Mouse (Mus musculus) stomach, embryonic 15.5 days (tissue): ENCODE measurements at regions not wholly inside any gene's neighbourhood (a gene's known extent, or its start where the extent isn't known, plus 50 kb on each side); places are given as distances from the start of the nearest gene placed in this dataset.

ENCODE experiments used
- ATAC-seq: fragments of 200-750 bp; cut with Nextera tagmentation; 2 replicates; pipeline ENCODE4 v1.8.0; 2017; ENCODE audit warnings: low read depth, moderate number of reproducible peaks, moderate TSS enrichment; ENCODE audit not compliant: insufficient read depth, low FRiP score
- H3K27ac ChIP-seq: fragments of 300-500 bp; sonication (generic); 2 replicates; pipeline ENCODE4 v1.5.1; 2015; ENCODE audit warnings: mild to moderate bottlenecking, inconsistent platforms
- H3K27me3 ChIP-seq: fragments of 300-500 bp; sonication (generic); replicated peaks from 2 replicates; pipeline ENCODE4 v1.6.1; 2015; ENCODE audit warnings: inconsistent platforms
- H3K36me3 ChIP-seq: fragments of 300-500 bp; sonication (generic); 2 replicates; pipeline ENCODE4 v1.6.1; 2015; ENCODE audit warnings: inconsistent platforms
- H3K4me1 ChIP-seq: fragments of 300-500 bp; sonication (generic); 2 replicates; pipeline ENCODE4 v1.6.1; 2015; ENCODE audit warnings: inconsistent platforms
- H3K4me2 ChIP-seq: fragments of 300-500 bp; sonication (generic); 2 replicates; pipeline ENCODE4 v1.6.1; 2015; ENCODE audit warnings: mild to moderate bottlenecking, inconsistent platforms
- H3K4me3 ChIP-seq: fragments of 300-500 bp; sonication (generic); replicated peaks from 2 replicates; pipeline ENCODE4 v1.5.1; 2015; ENCODE audit warnings: inconsistent platforms
- H3K9ac ChIP-seq: fragments of 300-500 bp; sonication (generic); 2 replicates; pipeline ENCODE4 v1.6.1; 2015; ENCODE audit warnings: inconsistent platforms
- H3K9me3 ChIP-seq: fragments of 300-500 bp; sonication (generic); 2 replicates; pipeline ENCODE4 v1.6.1; 2016; ENCODE audit warnings: inconsistent platforms
- WGBS: fragments of 180-500 bp; shearing (Covaris S2); methylation state at CpG from one replicate; pipeline ENCODE4 v1.1.7; 2015; 5-methylcytosine and 5-hydroxymethylcytosine counted together

- no peak for ATAC-seq
- Histone ChIP-seq H3K9ac (no peak overlapping the region), H3K27me3 (no peaks in the 10 kb centered on the region), H3K36me3 (no peaks in the 10 kb centered on the region), H3K4me1 (no peaks in the 10 kb centered on the region), H3K9me3 (no peaks in the 10 kb centered on the region), H3K27ac (no peak overlapping the region), H3K4me3 (no peak overlapping the region), H3K4me2 (no peak overlapping the region)
- WGBS: 57% methylated on average over 1 of the region's 1 CpGs
These were observed 647.5 kb downstream of the Kcnj3 start for GRCm38 (mm10) chr2:56083226-56083625.

GRCm38 (mm10) chr2:56109531-56109930 is 673.8 kb downstream of the Kcnj3 start:
- no peak for ATAC-seq
- no peaks in the 10 kb centered on the region for H3K9me3 ChIP-seq
- 50% methylated on average over 3 of the region's 3 CpGs for WGBS

DNA sequence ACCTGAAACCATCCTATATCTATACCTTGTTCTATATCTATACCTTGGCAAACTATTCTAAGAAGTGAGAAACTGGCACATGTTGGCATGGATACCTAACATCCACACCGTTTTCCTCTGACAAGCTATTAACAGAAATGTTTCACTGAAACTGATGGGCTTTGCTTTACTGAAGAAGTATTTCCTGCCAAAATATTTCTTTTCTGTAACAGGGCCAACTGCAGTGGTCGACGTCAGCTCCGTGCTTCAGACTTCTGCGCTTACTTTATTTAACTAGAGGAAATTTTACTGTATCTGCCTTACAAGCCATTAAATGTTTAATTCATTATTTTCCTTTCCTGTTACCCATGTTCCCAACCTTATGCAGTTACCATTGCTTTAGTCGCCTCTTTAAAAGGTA is 674.2 kb downstream of the Kcnj3 start:
- H3K4me3 ChIP-seq: no peak overlapping the region
- no peak overlapping the region for H3K27ac ChIP-seq
- no peaks in the 10 kb centered on the region for H3K9me3 ChIP-seq
- H3K4me1 ChIP-seq: no peaks in the 10 kb centered on the region
- no peaks in the 10 kb centered on the region for H3K36me3 ChIP-seq
- H3K9ac ChIP-seq: no peak overlapping the region
- no peak overlapping the region for H3K4me2 ChIP-seq
- no peak for ATAC-seq
- no peaks in the 10 kb centered on the region for H3K27me3 ChIP-seq
- 46% methylated on average over 6 of the region's 6 CpGs for WGBS

More at GRCm38 (mm10) chr2:56109531-56109930, 673.8 kb downstream of the Kcnj3 start:
- Histone ChIP-seq H3K27ac (no peak overlapping the region), H3K4me1 (no peaks in the 10 kb centered on the region), H3K27me3 (no peaks in the 10 kb centered on the region), H3K9ac (no peak overlapping the region), H3K4me3 (no peak overlapping the region), H3K36me3 (no peaks in the 10 kb centered on the region), H3K4me2 (no peak overlapping the region)

DNA sequence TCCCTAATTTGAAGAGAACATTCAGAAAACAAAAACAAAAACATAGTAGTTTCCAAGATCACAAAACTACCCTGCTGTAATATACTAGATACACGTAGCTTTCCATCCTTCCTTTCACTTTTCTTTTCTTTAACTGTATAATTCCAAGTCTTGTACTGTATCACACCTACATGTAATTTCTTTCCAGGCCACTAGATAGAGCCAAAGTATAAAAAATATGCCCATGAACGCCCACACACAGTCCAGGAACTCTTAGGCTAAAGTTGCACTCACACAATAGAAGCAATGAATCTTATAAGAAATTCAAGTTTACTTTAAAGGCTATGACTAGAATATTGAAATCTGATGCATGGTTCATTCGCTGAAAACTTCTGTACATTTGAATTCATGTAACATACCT is 678.7 kb downstream of the Kcnj3 start:
- Histone ChIP-seq H3K9me3 (no peaks in the 10 kb centered on the region), H3K36me3 (no peaks in the 10 kb centered on the region), H3K9ac (no peak overlapping the region), H3K4me2 (no peak overlapping the region), H3K4me3 (no peak overlapping the region), H3K27ac (no peak overlapping the region), H3K4me1 (no peaks in the 10 kb centered on the region), H3K27me3 (no peaks in the 10 kb centered on the region)
- ATAC-seq: peak; percentile 39; the same call in 1 of the 2 replicates
- 18% methylated on average over 3 of the region's 3 CpGs for WGBS

DNA sequence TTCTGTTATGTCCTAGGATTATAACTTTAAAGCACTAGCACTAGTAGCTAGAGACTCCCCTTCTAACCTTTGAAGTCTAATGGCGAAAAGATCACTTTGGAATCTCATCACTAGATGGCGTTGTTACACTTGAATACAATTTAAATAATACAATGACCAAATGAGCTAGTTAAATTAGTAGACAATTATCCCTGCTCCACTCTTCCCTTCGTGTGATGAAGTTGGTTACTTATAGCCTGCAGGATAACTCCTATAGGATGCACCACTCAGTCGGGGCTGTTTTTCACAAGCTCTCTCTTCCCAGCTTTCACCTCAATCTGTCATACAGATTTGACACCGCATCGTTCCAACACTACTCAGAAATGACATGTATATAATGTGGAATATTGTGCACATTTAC is 683.6 kb downstream of the Kcnj3 start:
- no peak overlapping the region for H3K4me2 ChIP-seq
- WGBS: 24% methylated on average over 6 of the region's 6 CpGs

DNA sequence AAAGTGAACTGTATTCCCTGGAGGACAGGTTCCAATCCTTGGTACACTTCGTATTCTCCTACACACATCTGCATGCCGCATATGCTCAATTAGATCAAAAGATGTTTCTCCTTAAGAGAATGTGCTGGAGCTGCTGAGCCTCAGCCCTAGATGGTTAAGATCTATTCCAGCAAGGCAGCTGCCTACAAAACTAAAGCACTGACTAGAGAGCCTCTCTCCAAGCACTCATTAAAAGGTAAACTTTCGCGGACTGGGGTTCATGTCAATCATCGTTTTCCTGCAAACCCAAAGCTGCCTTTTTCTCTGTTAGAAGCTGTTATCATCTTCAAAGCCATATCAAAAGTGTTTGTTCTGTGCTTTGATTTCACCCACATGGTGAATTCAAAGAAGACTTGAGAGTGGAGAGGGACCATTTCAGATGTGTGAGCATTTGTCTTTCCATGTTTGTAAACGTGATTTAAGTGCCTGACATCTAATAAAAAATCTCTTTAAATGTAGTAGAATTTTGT is 711.4 kb downstream of the Kcnj3 start:
- Histone ChIP-seq H3K4me3 (no peak overlapping the region), H3K4me1 (no peaks in the 10 kb centered on the region), H3K36me3 (no peaks in the 10 kb centered on the region), H3K4me2 (no peak overlapping the region), H3K9ac (no peak overlapping the region), H3K27me3 (no peaks in the 10 kb centered on the region), H3K9me3 (no peaks in the 10 kb centered on the region), H3K27ac (no peak overlapping the region)
- ATAC-seq: no peak
- WGBS: 60% methylated on average over 6 of the region's 6 CpGs

More for the DNA sequence above, 683.6 kb downstream of the Kcnj3 start:
- H3K4me3 ChIP-seq: no peak overlapping the region
- no peak overlapping the region for H3K9ac ChIP-seq
- H3K4me1 ChIP-seq: no peaks in the 10 kb centered on the region
- H3K27ac ChIP-seq: no peak overlapping the region
- ATAC-seq: no peak
- no peaks in the 10 kb centered on the region for H3K9me3 ChIP-seq
- no peaks in the 10 kb centered on the region for H3K36me3 ChIP-seq
- no peaks in the 10 kb centered on the region for H3K27me3 ChIP-seq

DNA sequence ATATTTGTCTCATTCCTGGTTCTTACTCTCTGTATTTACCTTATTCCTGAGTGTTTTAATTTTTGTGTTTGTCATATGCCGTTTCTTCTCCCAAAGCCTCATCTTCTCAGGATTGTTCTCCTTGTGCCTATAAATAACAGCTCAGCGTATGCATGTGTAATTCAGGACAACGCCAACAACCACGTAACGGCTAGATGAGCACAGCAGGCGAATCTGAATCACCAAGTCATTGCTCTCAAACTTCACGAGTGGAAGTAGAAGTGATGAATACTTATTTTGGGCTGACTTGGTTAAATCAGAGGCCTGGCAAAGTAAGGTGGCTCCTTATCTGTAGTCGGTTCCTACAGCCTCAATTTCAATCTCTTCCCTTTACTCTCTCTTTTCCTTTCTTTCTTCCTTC is 760.7 kb downstream of the Kcnj3 start:
- ATAC-seq: no peak
- Histone ChIP-seq H3K9me3 (no peaks in the 10 kb centered on the region), H3K4me1 (no peaks in the 10 kb centered on the region), H3K36me3 (no peaks in the 10 kb centered on the region), H3K27ac (no peak overlapping the region), H3K27me3 (no peaks in the 10 kb centered on the region), H3K9ac (no peak overlapping the region), H3K4me3 (no peak overlapping the region), H3K4me2 (no peak overlapping the region)
- 69% methylated on average over 8 of the region's 8 CpGs for WGBS

DNA sequence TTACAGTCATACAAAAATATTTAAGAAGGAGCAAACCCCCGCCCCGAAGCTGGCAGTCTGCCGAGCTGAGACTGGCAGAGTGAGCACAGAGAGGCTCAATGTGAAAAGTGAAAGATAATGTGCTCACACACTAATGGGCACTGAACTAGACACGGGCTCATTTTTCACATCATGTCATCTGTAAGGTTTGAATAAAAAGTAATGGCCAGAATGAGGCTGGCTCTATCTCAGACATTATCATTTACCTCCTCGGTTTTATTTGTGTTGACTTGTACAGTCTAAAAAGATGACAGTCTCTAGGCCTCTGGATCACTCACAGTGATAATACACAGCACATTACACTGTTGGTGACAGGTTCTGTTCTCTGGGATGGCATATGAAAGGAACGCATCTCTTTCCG is 791.7 kb downstream of the Kcnj3 start:
- no peak overlapping the region for H3K9ac ChIP-seq

GRCm38 (mm10) chr2:56233042-56233441 is 797.3 kb downstream of the Kcnj3 start:
- H3K27ac ChIP-seq: no peak overlapping the region
- H3K9me3 ChIP-seq: no peaks in the 10 kb centered on the region
- no peaks in the 10 kb centered on the region for H3K4me1 ChIP-seq
- no peak for ATAC-seq
- no peak overlapping the region for H3K9ac ChIP-seq
- WGBS: 75% methylated on average over 1 of the region's 1 CpGs
- H3K4me3 ChIP-seq: no peak overlapping the region
- H3K36me3 ChIP-seq: no peaks in the 10 kb centered on the region
- no peaks in the 10 kb centered on the region for H3K27me3 ChIP-seq
- H3K4me2 ChIP-seq: no peak overlapping the region

More for the DNA sequence above, 791.7 kb downstream of the Kcnj3 start:
- Histone ChIP-seq H3K4me3 (no peak overlapping the region), H3K27ac (no peak overlapping the region), H3K27me3 (no peaks in the 10 kb centered on the region), H3K9me3 (no peaks in the 10 kb centered on the region), H3K4me1 (no peaks in the 10 kb centered on the region), H3K4me2 (no peak overlapping the region), H3K36me3 (no peaks in the 10 kb centered on the region)
- 65% methylated on average over 7 of the region's 7 CpGs for WGBS
- no peak for ATAC-seq

DNA sequence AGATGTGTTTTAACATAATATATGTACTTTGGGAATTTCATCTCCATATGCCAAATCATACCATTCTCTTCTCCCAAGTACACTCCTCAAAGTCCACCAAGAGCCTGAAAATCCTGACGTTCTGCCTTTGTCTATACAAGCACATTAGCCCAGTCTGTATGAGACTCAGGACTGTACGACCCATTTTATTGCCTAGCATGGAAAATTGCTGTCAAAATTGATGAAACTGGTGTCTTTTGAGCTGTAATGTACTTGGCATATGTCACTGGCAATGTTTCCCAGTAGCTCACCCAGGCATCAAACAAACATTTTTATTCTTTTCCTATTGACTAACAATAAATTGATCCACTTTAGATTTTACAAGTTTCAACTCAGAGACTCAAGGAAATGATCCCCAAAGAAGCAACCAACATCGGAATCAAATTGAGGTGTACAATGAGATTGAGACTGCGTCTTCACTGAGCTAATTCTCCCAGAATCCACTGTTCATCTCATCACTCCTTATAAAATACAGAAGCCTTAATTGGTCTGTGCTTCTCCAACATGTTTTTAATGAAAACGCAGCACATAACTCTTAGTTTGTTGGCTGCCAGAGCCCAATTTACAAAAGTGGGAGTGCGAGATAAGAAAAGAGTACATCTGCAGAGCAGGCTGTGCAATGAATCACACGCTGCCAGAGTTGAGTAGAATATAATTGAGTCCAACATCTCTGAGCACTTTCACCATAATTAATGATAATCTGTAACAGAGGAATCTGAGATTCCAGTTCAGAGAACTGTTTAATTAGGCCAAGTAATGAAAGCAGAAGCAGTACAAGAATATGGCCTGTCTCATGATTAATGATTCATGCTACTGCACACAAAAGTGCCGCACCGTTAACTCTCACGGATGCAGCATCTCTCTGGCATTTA is 821.5 kb downstream of the Kcnj3 start:
- Histone ChIP-seq H3K27ac (no peak overlapping the region), H3K9me3 (no peaks in the 10 kb centered on the region), H3K4me3 (no peak overlapping the region), H3K9ac (no peak overlapping the region), H3K4me2 (no peak overlapping the region), H3K36me3 (no peaks in the 10 kb centered on the region), H3K4me1 (no peaks in the 10 kb centered on the region), H3K27me3 (no peaks in the 10 kb centered on the region)
- no peak for ATAC-seq
- 56% methylated on average over 10 of the region's 10 CpGs for WGBS

- H3K27ac ChIP-seq: no peak overlapping the region
- no peak overlapping the region for H3K4me3 ChIP-seq
- H3K9me3 ChIP-seq: no peaks in the 10 kb centered on the region
- 79% methylated on average over 2 of the region's 2 CpGs for WGBS
- H3K4me1 ChIP-seq: no peaks in the 10 kb centered on the region
- H3K36me3 ChIP-seq: no peaks in the 10 kb centered on the region
- H3K9ac ChIP-seq: no peak overlapping the region
- H3K4me2 ChIP-seq: no peak overlapping the region
- H3K27me3 ChIP-seq: no peaks in the 10 kb centered on the region
- no peak for ATAC-seq
These were observed 818.9 kb downstream of the Nr4a2 start for GRCm38 (mm10) chr2:56304920-56305319.

GRCm38 (mm10) chr2:56321692-56322091 is 802.1 kb downstream of the Nr4a2 start:
- H3K9me3 ChIP-seq: no peaks in the 10 kb centered on the region
- no peaks in the 10 kb centered on the region for H3K36me3 ChIP-seq
- no peaks in the 10 kb centered on the region for H3K4me1 ChIP-seq
- no peaks in the 10 kb centered on the region for H3K27me3 ChIP-seq
- no peak overlapping the region for H3K4me2 ChIP-seq
- WGBS: 66% methylated on average over 7 of the region's 7 CpGs
- ATAC-seq: no peak
- H3K4me3 ChIP-seq: no peak overlapping the region
- no peak overlapping the region for H3K27ac ChIP-seq
- H3K9ac ChIP-seq: no peak overlapping the region
